Mouse (Mus musculus) intestine, embryonic 15.5 days (tissue): ENCODE measurements around the gene Ifit2. TPM values are rescaled to one million over a fixed set of nuclear protein-coding genes. Genes with fewer than 3 reads are reported as not detected.
A peak's percentile ranks its signal among the peaks of the same experiment; 100 is the strongest.
"Not testable (repeated sequence)": the region's sequence is repeated elsewhere in the genome, so short reads cannot be mapped to it uniquely, and the experiment has no call there.

ENCODE experiments used
- ATAC-seq: fragments of 200-750 bp; cut with Nextera tagmentation; 2 replicates; pipeline ENCODE4 v1.8.0; 2017; ENCODE audit warnings: moderate TSS enrichment, moderate library complexity
- H3K27ac ChIP-seq: fragments of 300-500 bp; sonication (generic); 2 replicates; pipeline ENCODE4 v1.5.1; 2015; ENCODE audit warnings: mild to moderate bottlenecking, inconsistent platforms
- H3K27me3 ChIP-seq: fragments of 300-500 bp; sonication (generic); replicated peaks from 2 replicates; pipeline ENCODE4 v1.6.1; 2015; ENCODE audit warnings: inconsistent platforms
- H3K36me3 ChIP-seq: fragments of 300-500 bp; sonication (generic); 2 replicates; pipeline ENCODE4 v1.6.1; 2015; ENCODE audit warnings: inconsistent platforms
- H3K4me1 ChIP-seq: fragments of 300-500 bp; sonication (generic); replicated peaks from 2 replicates; pipeline ENCODE4 v1.6.1; 2015; ENCODE audit warnings: inconsistent platforms
- H3K4me2 ChIP-seq: fragments of 300-500 bp; sonication (generic); replicated peaks from 2 replicates; pipeline ENCODE4 v1.6.1; 2015; ENCODE audit warnings: mild to moderate bottlenecking, inconsistent platforms
- H3K4me3 ChIP-seq: fragments of 300-500 bp; sonication (generic); replicated peaks from 2 replicates; pipeline ENCODE4 v1.5.1; 2015; ENCODE audit warnings: inconsistent platforms
- H3K9ac ChIP-seq: fragments of 300-500 bp; sonication (generic); 2 replicates; pipeline ENCODE4 v1.6.1; 2015; ENCODE audit warnings: inconsistent platforms
- H3K9me3 ChIP-seq: fragments of 300-500 bp; sonication (generic); 2 replicates; pipeline ENCODE4 v1.6.1; 2016; ENCODE audit warnings: inconsistent platforms
- WGBS: fragments of 180-500 bp; shearing (Covaris S2); methylation state at CpG from one replicate; pipeline ENCODE4 v1.1.7; 2015; 5-methylcytosine and 5-hydroxymethylcytosine counted together
- polyA plus RNA-seq: library from polyadenylated mRNA; unstranded; fragments of >200 nt; fragmentation: Nextera tagmentation; extraction: Ambion mirVana; gene quantifications from 2 replicates; pipeline ENCODE4 v1.2.1, GENCODE M21; 2015

The Ifit2 gene
- polyA plus RNA-seq, 1 experiment from 2014 or later, result 6.7 TPM

DNA sequence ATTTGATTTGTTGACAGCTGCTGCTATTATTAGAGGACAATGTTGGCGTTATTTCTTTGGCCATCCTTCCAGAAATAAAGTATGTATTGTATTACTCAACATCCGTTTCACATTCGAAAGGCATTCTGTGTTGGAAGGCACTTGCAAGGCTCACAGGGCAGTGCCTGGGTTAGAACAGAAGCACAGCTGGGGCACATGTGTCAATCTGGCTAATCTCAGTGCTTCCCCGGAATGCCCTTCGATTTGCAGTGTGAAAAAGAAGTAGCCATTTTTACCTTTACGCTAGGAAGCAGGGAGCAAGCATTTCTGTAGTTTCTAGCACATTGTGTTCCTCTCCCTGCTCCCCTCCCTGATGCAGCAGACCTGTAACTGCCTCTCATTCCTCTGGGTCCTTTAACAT lies 2.5 kb downstream of the Ifit2 start:
- no peaks in the 10 kb centered on the region for H3K27me3 ChIP-seq
- peaks cover 17% of the 10 kb centered on the region; the same call in 1 of the 2 replicates for H3K4me1 ChIP-seq
- H3K9me3 ChIP-seq, result no peaks in the 10 kb centered on the region
- H3K9ac ChIP-seq, result no peak overlapping the region
- no peak overlapping the region for H3K4me3 ChIP-seq
- H3K27ac ChIP-seq, result peak overlapping the region; percentile 48
- no peak for ATAC-seq
- no peaks in the 10 kb centered on the region for H3K36me3 ChIP-seq
- H3K4me2 ChIP-seq, result peak overlapping the region; percentile 25; the same call in 1 of the 2 replicates
- 44% methylated on average over 6 of the region's 6 CpGs for WGBS

DNA sequence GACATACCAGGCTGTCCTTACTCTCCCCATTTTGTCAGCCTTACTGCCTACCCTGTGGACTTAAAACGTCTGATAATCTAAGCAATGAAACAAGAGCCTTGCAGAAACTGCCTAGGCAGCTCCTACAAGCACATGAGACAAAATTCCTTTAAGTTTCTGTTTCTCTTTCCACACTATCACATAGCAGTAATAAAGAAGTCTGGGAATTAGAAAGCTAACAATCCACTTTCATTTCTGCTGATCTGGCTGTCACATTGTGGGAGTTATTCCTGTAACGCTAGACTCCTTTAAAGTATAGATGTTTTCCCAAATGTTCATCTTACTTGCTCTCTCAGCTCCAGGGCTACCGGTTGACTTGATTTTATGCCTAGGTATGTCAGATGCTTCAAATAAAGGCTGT lies 3.0 kb downstream of the Ifit2 start:
- Histone ChIP-seq H3K27ac (peak overlapping the region; percentile 48), H3K4me3 (no peak overlapping the region), H3K9ac (no peak overlapping the region), H3K4me1 (peaks cover 17% of the 10 kb centered on the region; the same call in 1 of the 2 replicates), H3K27me3 (no peaks in the 10 kb centered on the region), H3K36me3 (no peaks in the 10 kb centered on the region), H3K4me2 (peak overlapping the region; percentile 25; the same call in 1 of the 2 replicates), H3K9me3 (no peaks in the 10 kb centered on the region)
- ATAC-seq, result no peak
- 42% methylated on average over 3 of the region's 3 CpGs for WGBS

- Histone ChIP-seq H3K9ac (no peak overlapping the region), H3K36me3 (no peaks in the 10 kb centered on the region), H3K4me2 (no peak overlapping the region), H3K4me3 (no peak overlapping the region), H3K27me3 (no peaks in the 10 kb centered on the region), H3K27ac (no peak overlapping the region), H3K4me1 (peaks cover 17% of the 10 kb centered on the region; the same call in 1 of the 2 replicates), H3K9me3 (no peaks in the 10 kb centered on the region)
- no peak for ATAC-seq
Observed at GRCm38 (mm10) chr19:34554061-34554460, 3.6 kb downstream of the Ifit2 start.

- 52% methylated on average over 3 of the region's 3 CpGs for WGBS
- Histone ChIP-seq H3K36me3 (no peaks in the 10 kb centered on the region), H3K9me3 (no peaks in the 10 kb centered on the region), H3K4me2 (no peak overlapping the region), H3K27me3 (no peaks in the 10 kb centered on the region), H3K27ac (no peak overlapping the region), H3K4me3 (no peak overlapping the region), H3K9ac (no peak overlapping the region), H3K4me1 (peaks cover 17% of the 10 kb centered on the region; the same call in 1 of the 2 replicates)
- ATAC-seq, result no peak
Observed at GRCm38 (mm10) chr19:34556621-34557020, 6.1 kb downstream of the Ifit2 start.

- Histone ChIP-seq H3K9ac (no peak overlapping the region), H3K36me3 (no peaks in the 10 kb centered on the region), H3K4me3 (no peak overlapping the region), H3K27ac (no peak overlapping the region), H3K9me3 (no peaks in the 10 kb centered on the region), H3K27me3 (no peaks in the 10 kb centered on the region), H3K4me1 (no peaks in the 10 kb centered on the region), H3K4me2 (no peak overlapping the region)
- ATAC-seq, result no peak
Observed at GRCm38 (mm10) chr19:34562556-34562955, 12.1 kb downstream of the Ifit2 start.

GRCm38 (mm10) chr19:34566178-34566784 lies 15.8 kb downstream of the Ifit2 start:
- Histone ChIP-seq H3K9ac (no peak overlapping the region), H3K4me2 (no peak overlapping the region), H3K36me3 (no peaks in the 10 kb centered on the region), H3K4me3 (no peak overlapping the region), H3K4me1 (no peaks in the 10 kb centered on the region), H3K27ac (no peak overlapping the region), H3K27me3 (no peaks in the 10 kb centered on the region), H3K9me3 (no peaks in the 10 kb centered on the region)
- WGBS, result 94% methylated on average over 1 of the region's 1 CpGs
- ATAC-seq, result no peak

DNA sequence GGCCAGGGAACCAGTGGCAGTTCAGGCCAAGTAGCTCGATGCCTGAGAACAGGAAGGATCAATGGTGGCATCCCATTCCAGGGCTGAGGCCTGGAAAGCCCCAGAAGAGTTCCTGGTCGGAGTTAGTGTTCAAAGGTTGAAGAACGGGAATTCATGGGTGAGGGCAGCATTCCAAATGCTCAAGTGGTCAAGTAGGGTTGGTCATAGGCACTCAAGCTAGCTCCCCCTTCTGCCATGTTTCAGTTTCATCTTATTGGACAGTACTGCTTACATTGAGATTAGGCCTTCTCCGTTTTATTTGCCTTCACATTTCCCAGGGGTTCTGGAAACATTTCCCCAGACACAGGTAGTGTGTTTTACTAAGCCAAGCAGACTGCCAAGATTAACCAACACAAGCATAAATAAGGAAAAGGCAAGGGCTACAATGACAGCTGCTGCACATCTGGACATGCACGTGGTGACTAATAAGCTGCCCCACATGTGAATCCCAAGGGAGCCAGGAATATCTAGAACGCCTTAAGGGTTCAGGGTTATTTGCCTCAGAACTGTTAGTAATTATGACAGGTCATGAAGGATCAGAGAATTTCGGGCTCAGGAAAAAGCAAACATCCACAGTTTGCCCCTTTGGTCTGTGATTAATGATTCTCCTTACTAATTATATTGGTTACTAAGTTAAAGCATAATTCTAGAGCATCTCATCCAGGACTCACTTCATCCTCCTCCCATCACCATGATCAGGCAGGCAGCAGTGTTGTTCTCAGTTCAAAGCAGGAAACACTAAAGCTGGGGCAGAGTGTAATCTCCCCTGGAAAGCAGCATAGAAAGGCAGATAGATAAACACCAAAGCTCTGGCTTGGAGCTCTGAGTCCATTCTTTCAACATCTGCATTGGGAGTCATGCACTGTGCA lies 18.7 kb downstream of the Ifit2 start:
- Histone ChIP-seq H3K4me1 (no peaks in the 10 kb centered on the region), H3K9ac (no peak overlapping the region), H3K4me3 (no peak overlapping the region), H3K27ac (no peak overlapping the region), H3K9me3 (no peaks in the 10 kb centered on the region), H3K36me3 (no peaks in the 10 kb centered on the region), H3K4me2 (no peak overlapping the region), H3K27me3 (no peaks in the 10 kb centered on the region)
- 50% methylated on average over 7 of the region's 7 CpGs for WGBS
- no peak for ATAC-seq

DNA sequence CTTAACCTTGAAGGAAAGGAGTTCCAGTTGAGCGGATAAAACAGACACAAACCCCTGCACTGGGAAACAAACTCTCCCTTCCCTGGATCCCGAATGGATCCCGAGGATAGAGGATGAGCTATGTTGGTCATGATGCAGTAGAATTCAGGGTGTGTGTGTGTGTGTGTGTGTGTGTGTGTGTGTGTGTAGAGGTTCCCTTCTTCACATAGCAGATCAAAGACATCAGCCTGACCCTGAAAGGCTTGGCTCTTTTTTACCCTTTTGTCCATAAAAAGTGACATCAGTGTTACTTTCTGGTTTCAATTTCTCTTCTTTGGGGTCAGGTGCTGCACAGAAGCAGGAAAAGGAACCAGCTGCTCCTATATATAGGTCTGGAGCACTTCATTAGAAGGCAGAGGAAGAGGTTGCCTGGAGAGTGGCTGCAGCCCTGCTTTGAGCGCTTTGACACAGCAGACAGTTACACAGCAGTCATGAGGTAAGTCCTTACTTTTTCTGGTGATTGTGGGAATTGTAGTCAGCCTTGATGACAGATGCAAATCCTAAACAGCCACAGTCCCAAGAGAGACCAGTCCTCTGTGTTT lies 19.5 kb downstream of the Ifit2 start:
- WGBS, result 61% methylated on average over 4 of the region's 4 CpGs
- no peak overlapping the region for H3K27ac ChIP-seq
- no peak for ATAC-seq

DNA sequence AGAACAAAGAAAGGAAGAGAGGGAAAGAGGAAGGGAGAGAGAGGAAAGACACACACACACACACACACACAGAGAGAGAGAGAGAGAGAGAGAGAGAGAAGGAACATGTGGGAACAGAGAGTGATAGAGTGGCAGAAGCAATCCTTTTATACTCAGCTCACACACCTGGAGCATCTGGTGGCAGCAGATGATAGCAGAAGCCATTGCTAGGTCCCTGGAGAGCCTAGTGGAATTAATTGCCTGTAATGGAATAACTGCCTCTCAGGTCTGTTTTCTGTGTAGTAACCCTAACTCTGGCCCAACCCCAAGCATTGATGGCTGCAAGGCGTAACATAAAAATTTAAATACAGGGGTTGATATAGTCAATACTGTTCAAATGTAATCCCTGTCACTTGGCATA lies 20.6 kb downstream of the Ifit2 start:
- 88% methylated on average over 1 of the region's 1 CpGs for WGBS
- H3K4me2 ChIP-seq, result no peak overlapping the region

More for the DNA sequence above, 19.5 kb downstream of the Ifit2 start:
- H3K27me3 ChIP-seq, result no peaks in the 10 kb centered on the region
- no peaks in the 10 kb centered on the region for H3K36me3 ChIP-seq
- no peak overlapping the region for H3K9ac ChIP-seq
- no peak overlapping the region for H3K4me2 ChIP-seq
- no peaks in the 10 kb centered on the region for H3K9me3 ChIP-seq
- no peaks in the 10 kb centered on the region for H3K4me1 ChIP-seq
- no peak overlapping the region for H3K4me3 ChIP-seq

GRCm38 (mm10) chr19:34573650-34574049 lies 23.2 kb downstream of the Ifit2 start:
- Histone ChIP-seq H3K27ac (no peak overlapping the region), H3K27me3 (no peaks in the 10 kb centered on the region), H3K9ac (no peak overlapping the region), H3K4me1 (no peaks in the 10 kb centered on the region), H3K4me2 (no peak overlapping the region), H3K36me3 (no peaks in the 10 kb centered on the region), H3K9me3 (no peaks in the 10 kb centered on the region), H3K4me3 (no peak overlapping the region)
- WGBS, result 89% methylated on average over 5 of the region's 5 CpGs
- ATAC-seq, result no peak

More for the DNA sequence above, 20.6 kb downstream of the Ifit2 start:
- no peaks in the 10 kb centered on the region for H3K36me3 ChIP-seq
- no peak for ATAC-seq
- no peak overlapping the region for H3K27ac ChIP-seq
- H3K27me3 ChIP-seq, result no peaks in the 10 kb centered on the region
- H3K4me1 ChIP-seq, result no peaks in the 10 kb centered on the region
- no peak overlapping the region for H3K4me3 ChIP-seq
- no peak overlapping the region for H3K9ac ChIP-seq
- no peaks in the 10 kb centered on the region for H3K9me3 ChIP-seq

- Histone ChIP-seq H3K27ac (no peak overlapping the region), H3K9ac (no peak overlapping the region), H3K9me3 (no peaks in the 10 kb centered on the region), H3K27me3 (no peaks in the 10 kb centered on the region), H3K36me3 (no peaks in the 10 kb centered on the region), H3K4me3 (no peak overlapping the region), H3K4me2 (no peak overlapping the region), H3K4me1 (no peaks in the 10 kb centered on the region)
- 79% methylated on average over 1 of the region's 1 CpGs for WGBS
- ATAC-seq, result no peak
Observed at GRCm38 (mm10) chr19:34577121-34577520, 26.6 kb downstream of the Ifit2 start.

DNA sequence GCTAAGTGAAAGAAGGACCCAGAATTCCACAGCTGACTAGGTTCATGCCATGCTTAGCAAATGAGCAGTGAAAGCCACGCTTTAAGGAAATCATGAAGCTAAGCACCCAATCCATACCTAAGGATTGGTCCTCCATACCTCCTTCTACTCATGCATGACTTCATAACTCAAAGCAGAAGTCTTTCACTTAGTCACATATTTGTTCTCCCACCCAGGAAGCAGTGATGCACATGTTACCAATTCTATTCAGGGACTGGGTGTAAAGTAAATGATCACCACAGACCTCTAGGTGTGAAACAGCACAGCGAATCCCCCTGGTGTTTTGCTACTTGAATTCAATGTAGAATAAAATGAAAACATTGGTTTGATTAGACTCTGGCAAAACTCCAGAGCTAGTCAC lies 32.2 kb downstream of the Ifit2 start:
- H3K4me3 ChIP-seq, result not testable (repeated sequence)

More for the DNA sequence above, 32.2 kb downstream of the Ifit2 start:
- H3K9me3 ChIP-seq, H3K36me3 ChIP-seq, H3K4me1 ChIP-seq, H3K27me3 ChIP-seq, H3K27ac ChIP-seq, ATAC-seq, H3K4me2 ChIP-seq, H3K9ac ChIP-seq: not testable (repeated sequence)
- 85% methylated on average over 2 of the region's 2 CpGs for WGBS
